Mouse (Mus musculus) embryonic stem cell, embryonic (primary cell): ENCODE data around the gene Sh3kbp1.

Experiments
- CTCF ChIA-PET, 4 experiments: fragments of 300-600 bp in 2 of 4; fragments of 350-600 bp in 2 of 4; sonication (Branson Sonifier 250); formaldehyde crosslinking; loops; one replicate each; lab custom pipeline; 2022; ENCODE audit warnings: inconsistent platforms in 2 of 4; lab: Charles Lee
- POLR2A ChIA-PET, 4 experiments: fragments of 300-600 bp in 2 of 4; fragments of 350-600 bp in 2 of 4; sonication (Branson Sonifier 250); formaldehyde crosslinking; loops; one replicate each; lab custom pipeline; 2022; ENCODE audit warnings: antibody characterized with exemption in 4 of 4, inconsistent platforms in 1 of 4; lab: Charles Lee

Gene Sh3kbp1

GRCm38 (mm10) chrX:159953546-159954429 is 326.7 kb downstream of the Sh3kbp1 start:
- ChIA-PET CTCF (interaction anchor here in 1 of 4 experiments (1.0 kb wide), 1 partner anchor 20 kb away, joined by 3 read pairs; no protein-coding TSS in a partner anchor), POLR2A (no interaction called here)

- CTCF ChIA-PET = interaction anchor here in 1 of 4 experiments (1.0 kb wide), 1 partner anchor 19 kb away, joined by 3 read pairs; no protein-coding TSS in a partner anchor
- POLR2A ChIA-PET = no interaction called here
Measured at GRCm38 (mm10) chrX:159954430-159954779, 327.3 kb downstream of the Sh3kbp1 start.

- ChIA-PET CTCF (no interaction called here), POLR2A (no interaction called here)
Measured at GRCm38 (mm10) chrX:159955433-159955832, 328.4 kb downstream of the Sh3kbp1 start.

GRCm38 (mm10) chrX:159961385-159961784 is 334.3 kb downstream of the Sh3kbp1 start:
- ChIA-PET POLR2A (interaction anchor here in 1 of 4 experiments (0.5 kb wide), 1 partner anchor 113 kb away, joined by 3 read pairs; no protein-coding TSS in a partner anchor), CTCF (interaction anchor here in 1 of 4 experiments (0.5 to 0.6 kb wide), 2 partner anchors 206 to 547 kb away, joined by 3 read pairs; partner anchors contain the start of gene Map7d2)

GRCm38 (mm10) chrX:159963273-159963672 is 336.2 kb downstream of the Sh3kbp1 start:
- CTCF ChIA-PET = no interaction called here
- POLR2A ChIA-PET = no interaction called here

GRCm38 (mm10) chrX:159963925-159964324 is 336.9 kb downstream of the Sh3kbp1 start:
- ChIA-PET CTCF (no interaction called here), POLR2A (no interaction called here)

- ChIA-PET POLR2A (no interaction called here), CTCF (no interaction called here)
Measured at GRCm38 (mm10) chrX:159969025-159969424, 342.0 kb downstream of the Sh3kbp1 start.

GRCm38 (mm10) chrX:159971091-159971779 is 344.2 kb downstream of the Sh3kbp1 start:
- ChIA-PET CTCF (interaction anchor here in 2 of 4 experiments (0.6 kb wide), 2 partner anchors 257 to 1558 kb away, joined by 3 read pairs; no protein-coding TSS in a partner anchor), POLR2A (no interaction called here)

GRCm38 (mm10) chrX:159973730-159974129 is 346.7 kb downstream of the Sh3kbp1 start:
- ChIA-PET CTCF (interaction anchor here in 3 of 4 experiments (0.6 to 1.6 kb wide), 16 partner anchors 14 to 348 kb away, joined by 3 to 10 read pairs (median 4); partner anchors contain the start of gene Map3k15 (in 3 of the 3)), POLR2A (interaction anchor here in 1 of 4 experiments (1.5 kb wide), 1 partner anchor 197 kb away, joined by 3 read pairs; no protein-coding TSS in a partner anchor)

- ChIA-PET CTCF (no interaction called here), POLR2A (no interaction called here)
Measured at GRCm38 (mm10) chrX:159976243-159976642, 349.2 kb downstream of the Sh3kbp1 start.

- CTCF ChIA-PET = interaction anchor here (0.6 to 1.8 kb wide), 15 partner anchors 9 to 514 kb away, joined by 3 to 10 read pairs (median 4); partner anchors contain the start of gene Phka2 (in 1 of the 4)
- POLR2A ChIA-PET = interaction anchor here in 2 of 4 experiments (0.7 to 1.7 kb wide), 3 partner anchors 131 to 150 kb away, joined by 3 to 5 read pairs (median 4); partner anchors contain the start of gene Pdha1 (in 1 of the 2)
Measured at GRCm38 (mm10) chrX:159988002-159988960, 361.2 kb downstream of the Sh3kbp1 start, which contains the start of gene Map3k15. Gene Map3k15, plus strand, starts transcription at chrX:159988433.

- ChIA-PET CTCF (no interaction called here), POLR2A (no interaction called here)
Measured at GRCm38 (mm10) chrX:159995808-159996207, 368.7 kb downstream of the Sh3kbp1 start.
